Mouse (Mus musculus) activated CD4-positive, CD25-positive, alpha-beta regulatory T cell, adult 4 months (primary cell): Measurements from ENCODE around the gene Olfr292. TPM values are rescaled to one million over a fixed set of nuclear protein-coding genes. Genes with fewer than 3 reads are reported as not detected.

Experiments
- ATAC-seq: one replicate; pipeline ENCODE4 v1.8.0; 2017
- polyA plus RNA-seq, 2 experiments: library from polyadenylated mRNA; unstranded; fragments of 100-300 nt; shearing (Covaris generic); gene quantifications; one replicate each; pipeline ENCODE4 v1.2.1; 2017

Gene Olfr292
- not detected for polyA plus RNA-seq

- no peak for ATAC-seq
These were observed at the start of gene Olfr292 for GRCm38 (mm10) chr7:86688030-86688429. Olfr292 (plus strand) TSS chr7:86688330.

GRCm38 (mm10) chr7:86648761-86649160 is 39.4 kb upstream of the Olfr292 start, which contains the start of gene Olfr293:
Olfr293 (plus strand) TSS chr7:86649061.
- ATAC-seq: no peak

DNA sequence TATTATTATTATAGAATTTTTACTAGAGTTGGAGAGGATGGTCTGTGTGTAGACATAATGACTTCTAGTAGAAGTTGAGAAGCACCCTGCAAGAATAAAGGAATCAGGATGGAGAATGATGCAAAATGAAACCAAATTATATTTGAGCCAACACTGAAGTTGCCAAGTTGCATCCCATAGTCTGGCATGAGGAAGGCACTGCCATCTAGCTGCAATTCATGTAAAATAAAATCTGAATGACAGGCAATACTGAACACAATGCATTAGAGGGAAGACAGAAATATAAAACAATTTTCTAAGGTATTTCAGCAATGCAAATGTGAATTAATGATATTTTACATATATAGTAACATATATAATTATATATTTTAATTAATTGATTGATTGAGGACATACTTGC is 36.9 kb downstream of the Olfr292 start:
- ATAC-seq: no peak

Other genes with a start within 250 kb of the Olfr292 start
- gene Olfr299, start 228.4 kb upstream of the Olfr292 start, polyA plus RNA-seq: not detected
- gene Olfr298, start 195.8 kb upstream of the Olfr292 start, polyA plus RNA-seq: not detected
- not detected for gene Olfr297, start 168.4 kb upstream of the Olfr292 start, polyA plus RNA-seq
- gene Olfr295, start 104.5 kb upstream of the Olfr292 start, polyA plus RNA-seq: not detected
- not detected for gene Olfr294, start 71.7 kb upstream of the Olfr292 start, polyA plus RNA-seq
- not detected for gene Olfr293, start 39.3 kb upstream of the Olfr292 start, polyA plus RNA-seq
- gene Folh1, start 87.6 kb downstream of the Olfr292 start, polyA plus RNA-seq: not detected
- gene Vmn2r77, start 106.7 kb downstream of the Olfr292 start, polyA plus RNA-seq: under 1 TPM in 1 of 2 experiments, not detected in 1; 0.09 TPM
- gene Vmn2r78, start 226.8 kb downstream of the Olfr292 start, polyA plus RNA-seq: not detected